Mouse (Mus musculus) bone marrow, adult 2 months (tissue): ENCODE measurements around the gene Wbp1. TPM values are rescaled to one million over a fixed set of nuclear protein-coding genes. Genes with fewer than 3 reads are reported as not detected.

ENCODE experiments used
- H3K27ac ChIP-seq: fragments of 200-500 bp; 2 replicates; pipeline ENCODE4 v1.5.1; 2012; ENCODE audit warnings: low read depth, mild to moderate bottlenecking, control low read depth, inconsistent platforms, low read length; ENCODE audit not compliant: control insufficient read depth, poor library complexity, insufficient read depth
- H3K4me1 ChIP-seq: fragments of 200-500 bp; 2 replicates; pipeline ENCODE4 v1.6.1; 2011; ENCODE audit warnings: low read length; ENCODE audit not compliant: control insufficient read depth, insufficient read depth
- H3K4me3 ChIP-seq: fragments of 200-500 bp; replicated peaks from 2 replicates; pipeline ENCODE3; 2011; ENCODE audit warnings: mild to moderate bottlenecking, low read depth, low read length, control low read depth; ENCODE audit not compliant: control insufficient read depth
- CTCF ChIP-seq: fragments of 200-500 bp; IDR thresholded peaks from 2 replicates; pipeline ENCODE4 v1.5.1; 2011; ENCODE audit warnings: low read length, control low read depth; ENCODE audit not compliant: control insufficient read depth, insufficient read depth
- POLR2A ChIP-seq: fragments of 200-500 bp; IDR thresholded peaks from 2 replicates; pipeline ENCODE4 v1.6.1; 2011; ENCODE audit warnings: low read depth, mild to moderate bottlenecking, control low read depth, low read length, borderline replicate concordance; ENCODE audit not compliant: control insufficient read depth
- WGBS: fragments of 180-500 bp; shearing (Covaris S2); methylation state at CpG from one replicate; pipeline ENCODE4 v1.1.7; 2018; 5-methylcytosine and 5-hydroxymethylcytosine counted together
- polyA plus RNA-seq: library from polyadenylated mRNA; stranded (reverse); fragments of >200 nt; gene quantifications from 2 replicates; pipeline ENCODE4 v1.2.4, GENCODE M21; 2011; ENCODE audit warnings: low replicate concordance; ENCODE audit not compliant: missing spikeins, insufficient read depth, insufficient read length

Wbp1 gene
- polyA plus RNA-seq, 1 experiment, result 41.2 TPM

DNA sequence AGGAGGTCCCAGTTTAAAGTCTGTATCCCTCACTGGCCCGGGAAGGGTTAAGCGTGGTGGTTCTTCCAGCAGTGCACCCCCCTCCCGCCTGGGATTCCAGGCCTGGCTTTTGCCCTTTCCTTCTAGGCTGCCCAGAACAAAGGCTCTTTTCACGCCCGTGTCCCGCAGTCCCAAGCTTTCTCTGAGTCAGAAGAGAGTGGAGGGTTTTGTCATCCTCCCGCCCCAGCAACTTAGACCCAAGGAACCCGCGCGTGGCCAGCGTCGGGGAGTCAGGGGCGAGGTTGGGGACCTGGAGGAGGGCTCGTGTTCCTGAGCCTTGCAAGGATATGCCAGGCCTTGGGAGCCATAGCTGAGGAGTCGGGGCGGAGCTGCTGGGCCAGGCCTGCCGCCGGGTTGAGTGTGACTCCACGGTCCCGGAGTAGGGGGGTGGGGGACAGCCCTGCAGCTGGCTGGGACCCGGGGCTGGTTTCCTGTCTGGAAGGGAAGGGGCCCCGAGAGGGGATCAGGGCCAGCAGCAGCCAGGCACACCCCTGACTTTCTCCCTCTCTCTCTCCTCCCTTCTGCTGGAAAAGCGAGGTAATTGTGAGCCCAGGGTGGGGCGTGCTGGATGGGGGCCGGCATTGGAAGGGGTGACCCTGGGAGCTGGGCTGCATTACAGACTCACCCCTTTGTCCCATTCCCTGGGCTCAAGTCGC is 15.7 kb upstream of the Wbp1 start:
- peak overlapping the region; percentile 35 for H3K4me3 ChIP-seq
- no peak overlapping the region; the same call in 1 of the 2 replicates for H3K27ac ChIP-seq
- 4% methylated on average over 26 of the region's 26 CpGs for WGBS
- H3K4me1 ChIP-seq, result peaks cover 3% of the 10 kb centered on the region; the same call in 1 of the 2 replicates
- TF ChIP-seq CTCF (no peak), POLR2A (no peak)

DNA sequence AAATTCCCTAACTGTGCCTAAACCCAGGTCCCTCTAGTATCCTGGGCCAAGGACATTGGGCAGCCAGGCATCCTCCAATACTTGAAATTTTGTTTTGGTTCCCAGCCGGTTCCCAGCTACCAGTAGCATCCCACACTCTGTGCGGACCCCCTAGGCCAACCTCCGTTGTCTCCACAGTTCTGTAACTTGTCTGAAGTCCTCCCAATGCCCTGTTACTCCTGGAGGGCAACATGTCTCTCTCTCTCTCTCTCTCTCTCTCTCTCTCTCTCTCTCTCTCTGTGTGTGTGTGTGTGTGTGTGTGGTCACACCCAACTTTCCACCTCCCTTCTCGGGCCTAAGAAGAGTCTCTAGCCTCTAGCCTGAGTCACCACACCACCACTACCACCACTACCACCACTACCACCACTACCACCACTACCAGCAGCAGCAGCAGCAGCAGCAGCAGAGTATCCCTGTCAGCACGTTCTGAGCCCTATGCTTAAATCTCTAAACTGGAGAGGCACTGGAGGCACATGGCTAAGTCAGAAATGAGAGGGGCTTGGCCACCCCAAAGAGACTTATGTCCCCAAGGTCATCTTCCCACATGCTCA is 15.0 kb upstream of the Wbp1 start:
- Histone ChIP-seq H3K27ac (no peak overlapping the region), H3K4me1 (peaks cover 3% of the 10 kb centered on the region; the same call in 1 of the 2 replicates), H3K4me3 (no peak overlapping the region)
- TF ChIP-seq CTCF (no peak), POLR2A (no peak)
- WGBS, result 56% methylated on average over 5 of the region's 5 CpGs

DNA sequence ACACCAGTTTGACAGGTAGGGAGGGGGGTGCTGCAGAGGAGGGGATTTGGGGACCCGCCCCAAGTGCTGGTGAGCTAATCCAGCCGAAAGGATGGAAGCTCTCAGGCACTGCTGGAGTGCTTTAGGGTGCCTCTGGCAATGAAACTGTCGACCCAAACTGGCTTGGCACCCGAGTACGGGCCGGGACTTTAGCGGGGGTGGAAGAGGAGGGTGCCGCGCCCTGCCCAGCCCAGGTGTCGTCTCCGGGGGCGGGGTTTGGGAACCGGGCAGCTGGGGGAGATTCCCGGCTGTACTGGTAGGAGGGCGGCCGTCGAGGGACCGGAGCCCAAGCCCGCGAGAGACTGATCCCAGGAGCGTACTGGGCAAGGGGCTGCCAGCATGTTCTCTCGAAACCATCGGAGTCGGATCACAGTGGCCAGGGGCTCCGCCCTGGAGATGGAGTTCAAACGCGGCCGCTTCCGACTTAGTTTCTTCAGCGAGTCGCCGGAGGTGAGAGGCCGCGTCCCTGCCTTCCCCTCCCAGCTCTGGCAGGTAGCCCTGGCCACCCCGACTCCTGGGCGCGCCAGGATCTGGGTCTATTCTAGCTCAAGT is 14.3 kb upstream of the Wbp1 start:
- TF ChIP-seq CTCF (no peak), POLR2A (no peak)
- peak overlapping the region; percentile 31 for H3K4me3 ChIP-seq
- WGBS, result 30% methylated on average over 37 of the region's 37 CpGs
- peaks cover 5% of the 10 kb centered on the region; the same call in 1 of the 2 replicates for H3K4me1 ChIP-seq
- no peak overlapping the region for H3K27ac ChIP-seq

DNA sequence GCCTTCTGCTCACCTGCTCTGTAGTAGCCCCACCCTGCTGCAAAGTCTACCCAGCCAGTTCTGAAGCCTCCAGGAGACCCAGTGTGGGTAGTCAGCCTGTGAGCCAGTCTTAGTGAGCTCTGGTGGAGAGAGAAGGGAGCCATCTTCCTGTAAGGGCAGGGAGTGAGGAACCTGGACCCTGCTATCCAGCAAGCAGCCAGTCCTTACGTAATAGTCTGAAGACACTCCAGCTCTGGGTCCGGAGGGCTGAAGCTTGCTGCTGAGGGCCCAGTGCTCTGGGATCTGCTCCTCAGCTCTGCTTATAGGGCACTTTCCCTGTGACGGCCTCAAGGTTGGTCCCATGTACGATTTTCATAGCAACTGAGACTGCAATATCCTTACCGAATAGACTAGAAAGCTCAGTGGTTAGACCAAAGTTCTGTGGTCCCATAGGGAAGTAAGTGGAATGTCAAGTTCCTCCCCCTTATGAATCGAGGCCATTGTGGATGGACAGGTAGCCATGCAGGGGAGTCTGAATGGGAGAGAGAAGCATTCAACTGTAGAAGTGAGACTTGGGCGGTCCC is 13.7 kb upstream of the Wbp1 start, which contains the start of gene Rtkn:
TSS of gene Rtkn (plus strand) at position 513 of the 563 bp plus-strand sequence.
- WGBS, result 56% methylated on average over 7 of the region's 7 CpGs
- H3K4me3 ChIP-seq, result peak within 1 kb of the TSS; percentile 31

DNA sequence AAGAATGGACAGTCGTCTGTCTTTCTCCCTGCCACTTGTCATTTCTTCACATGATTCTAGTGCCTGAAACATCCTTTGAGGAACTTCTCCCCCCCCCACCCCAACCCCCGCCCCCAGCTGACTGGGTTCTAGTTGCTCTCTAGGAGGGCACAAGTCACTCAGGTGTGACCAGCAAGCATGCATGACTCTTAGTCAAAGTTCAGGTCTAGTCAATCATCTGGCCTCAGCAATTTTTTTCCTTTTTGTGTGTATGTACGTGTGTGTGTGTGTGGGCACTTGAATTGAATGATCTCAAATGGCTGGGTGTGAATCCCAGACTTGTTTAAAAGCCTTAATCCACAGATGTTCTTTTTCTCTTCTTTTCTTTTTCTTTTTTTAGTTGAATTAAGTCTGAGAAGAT is 12.9 kb upstream of the Wbp1 start:
- Histone ChIP-seq H3K4me3 (no peak overlapping the region), H3K27ac (no peak overlapping the region), H3K4me1 (peaks cover 5% of the 10 kb centered on the region; the same call in 1 of the 2 replicates)
- 49% methylated on average over 3 of the region's 3 CpGs for WGBS
- TF ChIP-seq POLR2A (no peak), CTCF (no peak)

More for the DNA sequence above, 13.7 kb upstream of the Wbp1 start, which contains the start of gene Rtkn:
- Histone ChIP-seq H3K4me1 (peaks cover 5% of the 10 kb centered on the region; the same call in 1 of the 2 replicates), H3K27ac (no peak within 1 kb of the TSS)
- no peak for TF ChIP-seq CTCF
- TF ChIP-seq POLR2A, result no peak

DNA sequence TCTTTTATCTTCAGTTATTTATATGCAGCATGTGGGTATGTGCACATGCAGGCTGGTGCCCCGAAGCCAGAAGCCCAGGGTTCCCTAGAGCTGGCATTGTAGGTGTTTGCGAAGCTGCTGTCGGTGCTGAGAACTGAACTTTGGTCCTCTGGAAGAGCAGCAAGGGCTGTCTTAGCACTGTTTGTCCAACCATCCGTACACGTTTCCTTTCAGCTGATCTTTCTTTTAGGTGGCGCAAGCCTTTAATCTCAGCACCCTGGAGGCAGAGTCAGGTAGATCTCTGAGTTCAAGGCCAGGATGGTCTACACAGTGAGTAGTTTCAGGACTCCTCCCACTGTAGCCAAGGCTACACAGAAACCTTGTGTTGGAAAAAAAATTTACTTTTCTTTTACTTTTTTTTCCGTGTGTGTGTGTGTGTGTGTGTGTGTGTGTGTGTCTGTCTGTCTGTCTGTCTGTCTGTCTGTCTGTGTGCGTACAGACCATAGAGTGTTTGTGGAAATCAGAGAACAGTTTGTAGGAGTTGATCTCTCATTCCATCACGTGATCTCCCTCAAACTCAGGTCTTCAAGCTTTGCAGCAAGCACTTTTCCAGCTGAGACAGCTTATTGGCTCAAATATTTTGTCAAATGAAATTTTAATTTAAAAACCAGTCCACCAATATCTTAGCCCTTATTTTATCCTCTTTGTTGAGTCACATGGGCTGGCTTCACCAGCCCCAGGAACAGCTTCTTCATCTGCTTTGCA is 11.0 kb upstream of the Wbp1 start:
- Histone ChIP-seq H3K4me3 (no peak overlapping the region), H3K27ac (peak overlapping the region; percentile 10; the same call in 1 of the 2 replicates), H3K4me1 (peaks cover 4% of the 10 kb centered on the region; the same call in 1 of the 2 replicates)
- 60% methylated on average over 9 of the region's 9 CpGs for WGBS
- TF ChIP-seq POLR2A (no peak), CTCF (no peak)

DNA sequence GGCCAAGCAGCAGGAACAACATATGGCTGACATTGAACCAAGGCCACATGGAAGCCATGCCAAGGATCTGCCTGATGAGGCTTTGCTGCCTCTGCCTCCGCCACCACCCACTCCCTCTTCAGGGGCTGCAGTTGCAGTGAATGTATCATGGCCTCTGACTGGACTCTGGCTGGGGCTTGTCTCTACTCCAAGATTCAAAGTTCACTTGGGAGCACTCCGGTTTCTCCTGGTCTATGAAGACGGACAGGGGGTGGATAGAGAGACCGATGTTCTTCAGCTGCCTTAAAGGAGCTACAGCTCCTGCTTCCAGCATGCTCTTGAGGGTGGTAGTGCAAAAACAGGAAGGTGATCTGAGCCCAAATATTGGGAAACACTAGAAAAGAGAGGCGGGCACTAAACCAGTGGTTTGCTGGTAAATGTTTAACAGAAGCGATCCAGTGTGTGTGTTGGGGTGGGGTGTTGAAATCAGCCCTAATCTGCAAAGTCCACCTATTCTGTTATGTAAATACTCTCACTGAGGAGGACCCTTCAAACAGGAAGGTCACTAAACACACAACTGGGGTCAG is 10.2 kb upstream of the Wbp1 start:
- H3K27ac ChIP-seq, result peak overlapping the region; percentile 43
- no peak for TF ChIP-seq CTCF
- no peak for TF ChIP-seq POLR2A
- H3K4me3 ChIP-seq, result no peak overlapping the region
- WGBS, result 23% methylated on average over 6 of the region's 6 CpGs
- H3K4me1 ChIP-seq, result peaks cover 4% of the 10 kb centered on the region; the same call in 1 of the 2 replicates

DNA sequence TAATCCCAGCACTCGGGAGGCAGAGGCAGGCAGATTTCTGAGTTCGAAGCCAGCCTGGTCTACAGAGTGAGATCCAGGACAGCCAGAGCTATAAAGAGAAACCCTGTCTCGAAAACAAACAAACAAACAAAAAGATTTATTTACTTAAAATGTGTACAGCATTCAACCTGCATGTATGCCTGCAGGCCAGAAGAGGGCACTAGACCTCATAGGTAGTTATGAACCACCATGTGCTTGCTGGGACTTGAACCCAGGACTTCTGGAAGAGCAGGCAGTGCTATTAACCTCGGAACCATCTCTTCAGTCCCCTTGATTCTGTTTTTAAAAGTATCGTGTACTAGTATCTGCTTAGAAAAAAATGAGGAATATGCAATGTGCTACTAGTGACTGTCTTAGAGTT is 6.1 kb upstream of the Wbp1 start:
- TF ChIP-seq CTCF, result peak; percentile 25; the same call in 1 of the 2 replicates
- no peak for TF ChIP-seq POLR2A
- Histone ChIP-seq H3K27ac (no peak overlapping the region), H3K4me1 (peaks cover 2% of the 10 kb centered on the region; the same call in 1 of the 2 replicates), H3K4me3 (no peak overlapping the region)
- WGBS, result 88% methylated on average over 5 of the region's 5 CpGs
